Mouse (Mus musculus) layer of hippocampus, adult 2 months (tissue): ENCODE data around the gene Hsp90ab1. TPM values are rescaled to one million over a fixed set of nuclear protein-coding genes. Genes with fewer than 3 reads are reported as not detected.

Source experiments
- DNase-seq, 2 experiments: peaks; one replicate each; pipeline ENCODE4 v3.0.0; 2022; ENCODE audit warnings: low spot score in 2 of 2
- H3K27ac ChIP-seq: fragments of 200-600 bp; 2 replicates; pipeline ENCODE4 v1.8.1; 2022
- H3K4me3 ChIP-seq: fragments of 200-600 bp; 2 replicates; pipeline ENCODE4 v1.8.1; 2022; ENCODE audit warnings: mild to moderate bottlenecking
- CTCF ChIP-seq: fragments of 200-600 bp; conservative IDR thresholded peaks from 2 replicates; pipeline ENCODE4 v1.8.1; 2022; ENCODE audit warnings: antibody characterized with exemption, mild to moderate bottlenecking, moderate library complexity
- total RNA-seq, 2 experiments: library from RNA; stranded (reverse); gene quantifications; 2 replicates each; pipeline ENCODE4 v1.2.3; 2021

Gene Hsp90ab1
- total RNA-seq, 2 experiments from 2014 or later: 1,695 to 1,765 TPM

GRCm38 (mm10) chr17:45523263-45523662, 49.8 kb downstream of the Hsp90ab1 start, which contains the start of gene Tcte1:
Gene Tcte1, plus strand, starts transcription at chr17:45523434.
- Histone ChIP-seq H3K27ac (no peak within 1 kb of the TSS), H3K4me3 (no peak within 1 kb of the TSS; the same call in 1 of the 2 replicates)
- no peak for TF ChIP-seq CTCF
- no peak for DNase-seq

- no peak for TF ChIP-seq CTCF
- no peak for DNase-seq
Observed at GRCm38 (mm10) chr17:45520136-45520535, 52.9 kb downstream of the Hsp90ab1 start.

GRCm38 (mm10) chr17:45518766-45519475, 54.1 kb downstream of the Hsp90ab1 start:
- no peak for DNase-seq
- Histone ChIP-seq H3K27ac (no peak overlapping the region), H3K4me3 (no peak overlapping the region)
- TF ChIP-seq CTCF: no peak

More at GRCm38 (mm10) chr17:45520136-45520535, 52.9 kb downstream of the Hsp90ab1 start:
- Histone ChIP-seq H3K27ac (no peak overlapping the region), H3K4me3 (no peak overlapping the region)

Other genes starting within 250 kb of the Hsp90ab1 start
- 10 to 100 TPM; 55.7 to 57.5 TPM for gene Cdc5l, start 139.5 kb downstream of the Hsp90ab1 start, total RNA-seq
- gene Spats1, start 97.9 kb downstream of the Hsp90ab1 start, total RNA-seq: 1 to 10 TPM; 4.8 TPM
- gene Aars2, start 66.4 kb downstream of the Hsp90ab1 start, total RNA-seq: 10 to 100 TPM; 25.2 to 26.3 TPM
- gene Tcte1, start 49.8 kb downstream of the Hsp90ab1 start, total RNA-seq: 1 to 10 TPM in 1 of 2 experiments, under 1 TPM in 1; 0.56 to 1.0 TPM
- 100 to 1,000 TPM; 106 to 112 TPM for gene Tmem151b, start 23.6 kb downstream of the Hsp90ab1 start, total RNA-seq
- 1 to 10 TPM; 2.6 to 2.7 TPM for gene Nfkbie, start 17.6 kb downstream of the Hsp90ab1 start, total RNA-seq
- 10 to 100 TPM; 31.1 to 31.8 TPM for gene Slc35b2, start 9.4 kb downstream of the Hsp90ab1 start, total RNA-seq
- 10 to 100 TPM; 21.1 to 23.0 TPM for gene Slc29a1, start 26.3 kb upstream of the Hsp90ab1 start, total RNA-seq
- not detected for gene Mymx, start 28.8 kb upstream of the Hsp90ab1 start, total RNA-seq
- under 1 TPM; 0.28 to 0.44 TPM for gene Capn11, start 86.1 kb upstream of the Hsp90ab1 start, total RNA-seq
- gene Mrpl14, start 113.1 kb upstream of the Hsp90ab1 start, total RNA-seq: 10 to 100 TPM; 34.8 to 43.5 TPM
- gene Tmem63b, start 113.6 kb upstream of the Hsp90ab1 start, total RNA-seq: 100 to 1,000 TPM; 165 to 176 TPM
- not detected for gene 1600014C23Rik, start 160.6 kb upstream of the Hsp90ab1 start, total RNA-seq